Mouse (Mus musculus) bone marrow macrophage, adult 2 months (primary cell): Measurements from ENCODE around the gene D6Ertd527e.

Source experiments
- CTCF ChIP-seq: IDR thresholded peaks from 2 replicates; pipeline ENCODE4 v1.5.1; 2012; ENCODE audit warnings: low read depth, mild to moderate bottlenecking, low read length, moderate library complexity
- POLR2A ChIP-seq: IDR thresholded peaks from 2 replicates; pipeline ENCODE4 v1.6.1; 2012; ENCODE audit warnings: mild to moderate bottlenecking, low read depth, low read length, borderline replicate concordance

GRCm38 (mm10) chr6:87100297-87101020, 4.1 kb upstream of the D6Ertd527e start:
- TF ChIP-seq CTCF = no peak
- TF ChIP-seq POLR2A = no peak
